Comparison of ENCODE assay signal across 8 mouse cellular contexts in genomic region chr4:101320587-101320986, GRCm38 (mm10). TPM values are rescaled to one million over a fixed set of nuclear protein-coding genes. Genes with fewer than 3 reads are reported as not detected.
DNase-seq lines count a peak whose midpoint lies in the region; ATAC-seq lines count a peak whose summit lies in the region.

No protein-coding gene starts in this region.

- peak; percentile 71 to 79 for ATAC-seq in hematopoietic stem cell, adult 5-6 weeks (replicated peaks in 1 of 2; ENCODE audit: insufficient read depth in 1 of 2, low FRiP score in 2 of 2, low TSS enrichment in 1 of 2, low read depth in 1 of 2, poor library complexity in 2 of 2, severe bottlenecking in 2 of 2)

- DNase-seq in gastrocnemius, postnatal 10 days, result peak; percentile 17
- DNase-seq in gastrocnemius, postnatal 4 days (ENCODE audit: low spot score in 2 of 2), result no peak
- DNase-seq in CD8-positive naive resting alpha-beta T cell, adult 2 months (ENCODE audit: low read depth in 2 of 2, low spot score in 2 of 2), result peak; percentile 63 to 85
- DNase-seq in spleen, adult 12 weeks (ENCODE audit: low spot score), result peak; percentile 27
- no peak for DNase-seq in ovary, postnatal 36 days (ENCODE audit: low spot score)
- DNase-seq in retina, embryonic 14.5 days (ENCODE audit: low spot score), result no peak
- no peak for DNase-seq in urinary bladder, postnatal 36 days (ENCODE audit: low spot score in 2 of 2)

RNA-seq across cellular contexts. Expression of gene Jak1, which starts 55.5 kb away (rescaled TPM):
- total RNA-seq in gastrocnemius, postnatal 10 days (2021), result 100 to 1,000 TPM; 110 to 129 TPM
- 100 to 1,000 TPM; 108 to 117 TPM for total RNA-seq in gastrocnemius, postnatal 4 days (2021)
- 116 and 146 TPM in 2 replicates for total RNA-seq in hematopoietic stem cell, adult 5-6 weeks (2017)

Comparison
In these comparisons a context has a peak if more than half of its experiments do, and no peak if none do; other contexts are left out.
1. DNase-seq: peak in gastrocnemius, postnatal 10 days (single experiment), CD8-positive naive resting alpha-beta T cell, adult 2 months (2 of 2) and spleen, adult 12 weeks (single experiment); none in gastrocnemius, postnatal 4 days (0 of 2), ovary, postnatal 36 days (single experiment), retina, embryonic 14.5 days (single experiment) and urinary bladder, postnatal 36 days (0 of 2).